Mouse (Mus musculus) hindlimb bud, embryonic 11.5 days (tissue): ENCODE data around the gene Rint1.

Experiments used
- DNase-seq: peaks from one replicate; pipeline ENCODE4 v3.0.0-alpha.2; 2012; ENCODE audit warnings: low read depth, low spot score; ENCODE audit errors: extremely low spot score

The Rint1 gene

GRCm38 (mm10) chr5:23863166-23864053 lies 75.9 kb downstream of the Rint1 start:
- no peak for DNase-seq

GRCm38 (mm10) chr5:23864054-23864965 lies 76.8 kb downstream of the Rint1 start:
- DNase-seq = no peak

- no peak for DNase-seq
Measured at GRCm38 (mm10) chr5:23865941-23866340, 78.4 kb downstream of the Rint1 start.
